Mouse (Mus musculus) frontal cortex, postnatal 36 days (tissue): Measurements from ENCODE around the gene Ankrd23.
"Not testable (repeated sequence)": the region's sequence is repeated elsewhere in the genome, so short reads cannot be mapped to it uniquely, and the experiment has no call there.

Experiments used
- DNase-seq, 2 experiments: peaks; one replicate each; pipeline ENCODE4 v3.0.0; 2022; ENCODE audit warnings: low spot score in 2 of 2

The Ankrd23 gene

GRCm38 (mm10) chr1:36536783-36537182 is at the start of gene Ankrd23:
Gene Ankrd23, minus strand, starts transcription at chr1:36536883.
- DNase-seq = not testable (repeated sequence)

GRCm38 (mm10) chr1:36586288-36586687 is 49.6 kb upstream of the Ankrd23 start:
- DNase-seq = no peak

- no peak for DNase-seq
Measured at GRCm38 (mm10) chr1:36583408-36584116, 46.9 kb upstream of the Ankrd23 start.

- no peak for DNase-seq
Measured at GRCm38 (mm10) chr1:36582211-36582610, 45.5 kb upstream of the Ankrd23 start.

- DNase-seq = no peak
Measured at GRCm38 (mm10) chr1:36581260-36581659, 44.6 kb upstream of the Ankrd23 start.

GRCm38 (mm10) chr1:36580384-36581207 is 43.9 kb upstream of the Ankrd23 start:
- peak; percentile 35 to 42 for DNase-seq

GRCm38 (mm10) chr1:36579974-36580383 is 43.3 kb upstream of the Ankrd23 start:
- no peak for DNase-seq

- no peak for DNase-seq
Measured at GRCm38 (mm10) chr1:36576991-36577675, 40.5 kb upstream of the Ankrd23 start.

GRCm38 (mm10) chr1:36575347-36575746 is 38.7 kb upstream of the Ankrd23 start:
- DNase-seq = no peak

GRCm38 (mm10) chr1:36574196-36574955 is 37.7 kb upstream of the Ankrd23 start:
- no peak for DNase-seq

GRCm38 (mm10) chr1:36573524-36573923 is 36.8 kb upstream of the Ankrd23 start:
- no peak for DNase-seq

GRCm38 (mm10) chr1:36572709-36573108 is 36.0 kb upstream of the Ankrd23 start:
- DNase-seq = no peak

GRCm38 (mm10) chr1:36572140-36572700 is 35.5 kb upstream of the Ankrd23 start:
- DNase-seq = no peak

- DNase-seq = no peak
Measured at GRCm38 (mm10) chr1:36571627-36572026, 34.9 kb upstream of the Ankrd23 start.

- DNase-seq = no peak
Measured at GRCm38 (mm10) chr1:36570320-36570719, 33.6 kb upstream of the Ankrd23 start.

- no peak for DNase-seq
Measured at GRCm38 (mm10) chr1:36569694-36570276, 33.1 kb upstream of the Ankrd23 start.

GRCm38 (mm10) chr1:36568776-36569175 is 32.1 kb upstream of the Ankrd23 start:
- DNase-seq = no peak

GRCm38 (mm10) chr1:36567818-36568603 is 31.3 kb upstream of the Ankrd23 start:
- DNase-seq = no peak

- DNase-seq = no peak
Measured at GRCm38 (mm10) chr1:36566425-36566824, 29.7 kb upstream of the Ankrd23 start.

- no peak for DNase-seq
Measured at GRCm38 (mm10) chr1:36564101-36564500, 27.4 kb upstream of the Ankrd23 start.
